Mouse (Mus musculus): ENCODE measurements at regions not wholly inside any gene's neighbourhood (a gene's known extent, or its start where the extent isn't known, plus 50 kb on each side); places are given as distances from the start of the nearest gene placed in this dataset.

DNA sequence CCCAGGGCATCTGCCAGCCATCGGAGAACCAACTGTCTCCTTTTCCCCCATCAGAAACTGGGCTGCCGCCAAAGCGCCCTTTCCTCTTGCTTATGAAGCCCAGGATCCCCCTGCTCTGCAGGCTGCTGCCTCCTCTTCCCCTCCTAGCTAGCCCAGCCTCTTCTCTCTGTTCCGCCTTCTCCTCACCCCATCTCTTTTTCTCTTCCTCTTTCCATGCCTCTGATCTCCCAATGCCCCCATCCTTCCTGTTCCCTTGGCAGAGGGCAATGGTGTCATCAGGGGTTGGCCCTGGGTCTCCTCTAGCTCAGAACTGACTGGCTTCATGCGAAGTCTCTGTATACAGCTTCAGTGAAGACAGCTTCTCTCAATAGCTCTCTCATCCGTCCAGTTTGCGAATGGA is 87.4 kb upstream of the Rbpj start:
- no peak for ATAC-seq (ENCODE audit: extremely low read depth, insufficient number of reproducible peaks, low FRiP score, poor library complexity, severe bottlenecking)

DNA sequence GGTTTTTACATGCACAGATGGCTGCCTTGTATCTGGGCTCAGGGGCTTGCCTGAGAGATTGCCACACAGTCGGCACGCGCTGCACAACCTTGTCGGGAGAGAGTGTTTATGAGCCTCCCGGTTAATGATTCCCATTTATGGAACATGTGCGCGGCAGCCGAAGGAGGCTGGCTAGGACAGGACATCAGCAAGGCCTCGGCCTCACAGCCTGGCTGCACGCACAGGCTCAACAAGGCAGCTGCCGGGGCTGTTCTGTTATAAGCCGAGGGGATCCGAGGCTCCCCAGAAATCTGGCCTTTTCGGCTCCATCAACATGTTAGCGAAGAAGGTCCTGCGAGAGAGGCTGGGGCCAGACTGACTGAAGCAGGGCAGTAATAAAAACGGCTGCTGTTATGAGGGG is 86.3 kb upstream of the Rbpj start:
- no peak for ATAC-seq (ENCODE audit: extremely low read depth, insufficient number of reproducible peaks, low FRiP score, poor library complexity, severe bottlenecking)

DNA sequence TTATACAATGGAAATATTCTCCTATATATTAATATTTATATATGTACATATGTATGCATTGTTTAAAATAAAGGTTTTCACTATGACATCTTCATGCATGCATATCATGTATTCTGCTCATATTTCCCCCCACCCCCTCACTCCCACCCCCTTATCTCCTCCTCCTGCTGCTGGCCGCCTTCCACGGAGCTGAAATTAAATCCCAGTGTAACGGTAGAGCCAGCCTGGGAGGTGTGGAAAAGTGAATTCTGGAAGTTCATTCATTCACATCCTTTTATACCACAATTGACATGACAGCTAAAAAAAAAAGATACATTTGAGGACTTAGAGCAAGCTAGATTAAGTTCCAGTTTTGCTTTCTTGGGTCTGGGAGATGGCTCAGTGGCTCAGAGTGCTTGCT is 85.7 kb upstream of the Rbpj start:
- no peak for ATAC-seq (ENCODE audit: extremely low read depth, insufficient number of reproducible peaks, low FRiP score, poor library complexity, severe bottlenecking)

DNA sequence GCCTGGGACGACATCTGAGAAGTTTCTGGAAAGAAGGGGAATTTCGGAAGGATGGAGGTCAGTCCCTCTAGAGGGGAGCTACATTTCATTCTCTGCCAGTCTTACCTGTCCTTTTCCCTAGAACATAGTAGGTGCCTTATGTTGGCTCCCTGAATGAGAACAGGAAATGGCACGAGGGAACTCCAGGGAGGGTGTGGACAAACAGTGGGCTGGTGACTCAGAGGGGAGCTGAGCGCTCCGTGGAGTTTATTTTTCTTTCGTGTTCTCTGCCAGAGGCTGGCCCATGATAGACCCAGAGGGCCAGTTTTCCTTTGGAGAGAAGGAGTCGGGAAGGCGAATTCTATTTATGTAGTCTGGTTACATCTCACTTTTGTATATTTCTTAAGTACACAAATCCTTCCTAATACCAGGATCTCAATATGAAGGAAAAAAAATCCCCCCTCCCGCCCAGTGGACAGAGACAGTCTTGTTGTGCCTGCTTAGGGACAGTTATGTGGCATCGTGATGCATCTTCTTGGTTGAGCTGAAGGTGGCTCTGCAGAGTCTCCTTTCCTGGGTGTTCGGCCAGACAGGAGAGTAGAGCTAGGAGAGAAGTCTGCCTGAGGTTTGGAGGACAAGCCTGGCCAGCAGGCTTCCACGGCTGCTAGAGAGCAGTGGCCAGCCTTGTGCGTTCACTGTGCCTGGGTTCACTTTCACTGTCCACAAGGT is 84.3 kb upstream of the Rbpj start:
- ATAC-seq (ENCODE audit: extremely low read depth, insufficient number of reproducible peaks, low FRiP score, poor library complexity, severe bottlenecking) = no peak

DNA sequence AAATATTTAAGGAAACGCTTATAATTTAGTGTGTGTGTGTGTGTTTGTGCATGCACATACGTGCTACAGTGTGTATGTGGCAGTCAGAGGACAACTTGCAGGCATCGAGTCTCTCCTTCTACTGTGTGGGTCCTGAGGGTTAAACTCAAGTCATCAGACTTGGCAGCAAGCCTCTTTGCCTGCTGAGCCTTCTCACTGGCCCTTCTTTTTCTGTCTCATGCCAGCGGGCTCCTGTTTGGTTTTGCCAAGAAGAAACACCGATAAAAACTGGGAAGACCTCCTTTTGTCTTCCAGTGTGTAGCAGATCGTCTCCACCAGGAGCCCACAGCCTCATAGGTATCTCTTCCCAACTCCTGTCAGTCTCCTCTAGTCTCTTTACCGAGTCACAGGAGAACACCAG is 81.9 kb upstream of the Rbpj start:
- ATAC-seq (ENCODE audit: extremely low read depth, insufficient number of reproducible peaks, low FRiP score, poor library complexity, severe bottlenecking) = no peak

DNA sequence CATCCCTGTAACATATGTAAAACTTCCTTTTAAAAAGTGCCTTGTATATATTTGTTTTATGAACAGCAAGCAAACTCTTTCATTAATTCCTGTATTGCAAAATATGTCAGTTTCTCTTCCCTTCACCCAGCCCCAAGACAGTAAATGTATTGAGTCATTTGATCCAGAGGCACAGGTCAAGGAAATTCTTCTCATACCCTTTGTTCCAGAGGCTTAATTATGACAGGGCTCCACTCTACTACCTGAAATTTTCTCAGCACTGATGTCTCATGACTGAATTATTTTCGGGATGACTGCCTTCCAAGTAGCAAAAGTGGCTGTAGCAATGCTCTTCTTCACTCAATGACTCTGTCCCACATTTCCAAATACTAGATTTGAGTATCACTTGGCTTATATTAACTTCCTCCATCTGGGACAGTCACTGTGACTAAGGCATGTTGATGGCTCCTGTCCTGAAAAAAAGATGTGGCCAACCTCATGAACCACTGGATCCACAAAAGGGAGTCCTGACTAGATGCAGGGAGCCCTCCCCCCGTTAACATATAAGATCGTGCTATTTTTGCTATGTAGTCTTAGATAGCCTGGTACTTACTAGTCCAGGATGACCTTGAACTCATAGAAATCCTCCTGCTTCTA is 80.3 kb upstream of the Rbpj start:
- ATAC-seq (ENCODE audit: extremely low read depth, insufficient number of reproducible peaks, low FRiP score, poor library complexity, severe bottlenecking) = no peak

DNA sequence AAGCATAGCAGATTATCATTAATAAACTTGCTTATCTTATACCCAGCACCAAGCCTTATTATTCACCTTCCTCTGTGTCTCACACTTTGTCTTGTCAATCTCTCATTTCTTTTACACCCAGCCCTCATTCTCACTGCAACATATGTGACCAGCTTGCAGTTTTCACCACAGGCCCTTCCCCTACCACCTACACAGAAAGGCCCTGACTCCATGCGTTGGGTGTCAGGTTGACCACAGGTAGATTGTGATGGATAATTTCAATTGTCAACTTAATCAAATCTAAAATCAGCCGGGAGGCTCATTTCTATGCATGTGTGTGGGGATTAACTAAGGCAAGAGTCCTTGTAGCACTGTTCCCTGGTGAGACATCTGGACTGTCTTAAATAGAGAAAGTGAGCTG is 72.4 kb upstream of the Rbpj start:
- ATAC-seq (ENCODE audit: extremely low read depth, insufficient number of reproducible peaks, low FRiP score, poor library complexity, severe bottlenecking) = no peak

DNA sequence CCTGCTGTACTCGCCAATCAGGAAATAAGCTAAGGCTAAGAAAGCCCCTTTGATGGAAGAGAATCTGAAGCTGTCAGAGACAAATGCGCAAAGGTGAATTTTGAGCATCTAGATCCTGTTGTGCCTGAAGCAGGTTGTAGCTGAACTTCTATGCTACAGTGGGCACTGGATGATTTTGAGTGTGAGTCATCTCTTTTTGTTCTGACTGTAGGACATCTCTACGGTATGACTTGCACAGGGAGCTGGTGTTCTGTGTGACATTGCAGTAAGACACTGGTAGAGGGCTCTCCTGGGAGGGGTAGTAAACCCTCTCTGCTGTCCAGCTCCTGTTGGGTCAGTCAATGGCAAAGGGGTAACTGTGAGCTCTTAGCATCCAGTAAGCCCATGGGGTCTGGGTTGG is 71.4 kb upstream of the Rbpj start:
- no peak for ATAC-seq (ENCODE audit: extremely low read depth, insufficient number of reproducible peaks, low FRiP score, poor library complexity, severe bottlenecking)

DNA sequence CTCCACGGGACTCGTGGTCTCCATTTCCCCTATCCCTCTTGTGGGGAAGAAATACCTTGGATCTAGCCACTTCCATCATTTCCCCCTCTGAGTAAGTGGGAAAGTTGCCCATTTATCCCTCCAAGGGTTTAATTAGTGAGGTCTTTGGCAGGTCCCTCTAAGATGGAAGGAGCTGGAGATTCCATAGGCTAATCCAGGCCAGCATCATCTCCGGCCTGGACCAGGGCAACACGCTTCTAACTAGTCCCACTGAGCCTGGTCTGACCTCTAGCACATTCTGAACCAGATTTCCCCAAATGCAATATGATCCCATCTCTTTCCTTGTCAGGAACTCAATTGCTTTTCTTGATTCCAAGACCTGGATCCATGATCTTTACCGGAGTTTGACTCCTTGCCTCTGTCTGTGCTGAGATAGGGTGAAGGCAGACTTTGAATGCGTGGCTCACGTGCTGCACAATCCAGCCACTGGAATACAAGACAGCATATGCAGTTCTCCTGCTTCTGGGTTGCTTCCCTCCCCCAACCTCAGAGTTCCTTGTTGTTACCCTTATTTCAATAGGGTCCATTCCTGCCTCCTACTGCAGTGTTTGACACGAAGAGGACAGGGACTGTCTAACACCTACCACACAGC is 67.4 kb upstream of the Rbpj start:
- no peak for ATAC-seq (ENCODE audit: extremely low read depth, insufficient number of reproducible peaks, low FRiP score, poor library complexity, severe bottlenecking)

DNA sequence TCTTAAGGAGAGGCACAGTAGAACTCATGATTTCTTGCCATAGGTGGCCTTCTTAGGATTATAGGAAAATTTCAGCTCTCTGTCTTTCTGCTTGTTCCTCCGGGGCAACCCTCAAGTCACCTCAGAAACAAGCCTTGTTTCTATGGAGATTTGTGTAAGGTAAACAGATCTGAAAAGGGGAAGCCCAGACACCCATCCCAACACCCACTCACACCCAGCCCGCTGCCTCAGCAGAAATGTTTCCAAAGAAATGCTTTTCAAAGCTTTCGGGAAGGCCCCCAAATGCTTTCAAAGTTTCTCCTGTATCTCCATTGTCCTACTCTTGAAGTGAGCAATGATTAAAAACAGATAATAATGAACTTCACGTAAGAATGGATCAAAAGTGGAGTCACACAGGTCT is 64.9 kb upstream of the Rbpj start:
- peak; percentile 72; the same call in 1 of the 2 replicates for ATAC-seq (ENCODE audit: extremely low read depth, insufficient number of reproducible peaks, low FRiP score, poor library complexity, severe bottlenecking)

DNA sequence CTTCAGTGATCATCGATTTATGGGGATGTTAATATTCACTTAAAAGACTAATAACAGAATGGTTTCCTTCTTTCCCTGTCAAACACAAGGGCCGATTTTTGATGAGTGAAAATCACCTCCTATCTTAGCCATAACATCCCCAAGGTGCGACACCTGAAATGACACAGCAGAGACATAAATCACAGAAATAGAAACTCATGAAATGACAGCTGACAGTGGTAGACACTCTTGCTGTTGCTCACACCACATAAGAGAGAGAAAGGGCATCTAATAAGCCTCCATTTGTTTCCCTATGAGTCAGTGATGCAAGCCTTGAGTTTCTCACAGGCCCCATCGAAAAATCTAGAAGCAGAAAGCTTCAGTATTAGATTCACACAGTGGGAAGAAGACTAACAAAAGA is 63.9 kb upstream of the Rbpj start:
- ATAC-seq (ENCODE audit: extremely low read depth, insufficient number of reproducible peaks, low FRiP score, poor library complexity, severe bottlenecking) = no peak

DNA sequence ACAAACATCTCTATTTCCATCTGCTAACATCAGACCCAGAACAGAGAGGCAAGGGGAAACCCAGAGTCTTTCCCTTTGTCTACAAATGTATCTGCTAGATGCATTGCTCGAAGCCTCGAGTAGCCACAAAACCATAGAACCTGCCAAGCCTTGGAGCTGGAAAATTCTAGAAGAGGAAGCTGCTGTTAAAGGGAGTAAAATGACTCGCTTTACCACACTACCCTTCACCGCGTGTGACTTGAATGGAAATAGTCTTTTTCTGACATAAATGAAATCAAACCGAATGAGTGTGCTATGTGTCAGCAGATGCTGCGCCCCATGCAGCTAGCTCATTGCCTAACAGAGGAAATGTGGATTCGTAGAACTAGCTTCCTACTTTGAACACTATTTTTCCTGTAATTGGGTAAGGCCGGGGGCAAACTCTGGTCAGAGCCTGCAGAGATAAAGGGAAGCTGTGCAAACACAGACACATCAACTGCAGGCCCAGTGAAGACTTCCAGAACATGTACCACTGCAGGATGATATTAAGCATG is 63.3 kb upstream of the Rbpj start:
- ATAC-seq (ENCODE audit: extremely low read depth, insufficient number of reproducible peaks, low FRiP score, poor library complexity, severe bottlenecking) = peak; percentile 47

DNA sequence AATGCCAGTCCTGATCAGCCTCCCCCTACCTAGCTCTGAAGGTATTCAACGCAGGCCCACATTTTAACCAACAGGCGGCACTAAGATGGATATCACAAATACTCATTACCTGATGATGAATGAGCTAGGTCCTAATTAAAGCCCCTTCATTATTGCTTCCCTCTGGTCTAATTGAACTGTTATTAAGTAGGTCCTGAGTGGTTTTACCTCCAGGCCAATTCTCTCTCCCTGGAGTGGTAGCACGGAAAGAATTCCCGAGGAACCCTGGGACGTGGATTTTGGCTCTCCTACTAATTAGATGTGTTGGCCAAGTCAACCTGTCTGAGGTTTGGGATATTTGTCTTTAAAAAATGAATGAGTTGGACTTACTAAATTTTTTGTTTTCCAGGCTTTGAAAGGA is 60.0 kb upstream of the Rbpj start:
- ATAC-seq (ENCODE audit: extremely low read depth, insufficient number of reproducible peaks, low FRiP score, poor library complexity, severe bottlenecking) = no peak

DNA sequence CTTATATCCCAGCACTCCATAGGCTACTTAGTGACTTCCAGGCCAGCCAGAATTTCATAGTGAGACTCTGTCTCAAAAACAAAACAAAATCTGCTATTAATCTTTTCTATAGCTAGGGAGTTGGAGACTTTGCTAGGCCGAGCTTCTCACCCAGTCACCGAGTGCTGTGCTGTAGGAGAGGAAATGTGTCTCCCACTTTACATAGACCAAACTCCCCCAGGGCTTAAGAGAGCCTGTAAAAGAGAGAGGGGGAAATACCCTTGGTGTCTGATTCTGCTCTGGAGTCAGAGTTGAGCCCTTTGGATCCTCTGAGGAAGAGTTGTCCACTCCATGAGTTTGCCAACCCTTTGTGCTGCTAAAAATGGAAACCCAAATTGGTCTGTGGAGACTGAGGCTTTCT is 58.3 kb upstream of the Rbpj start:
- ATAC-seq (ENCODE audit: extremely low read depth, insufficient number of reproducible peaks, low FRiP score, poor library complexity, severe bottlenecking) = no peak

DNA sequence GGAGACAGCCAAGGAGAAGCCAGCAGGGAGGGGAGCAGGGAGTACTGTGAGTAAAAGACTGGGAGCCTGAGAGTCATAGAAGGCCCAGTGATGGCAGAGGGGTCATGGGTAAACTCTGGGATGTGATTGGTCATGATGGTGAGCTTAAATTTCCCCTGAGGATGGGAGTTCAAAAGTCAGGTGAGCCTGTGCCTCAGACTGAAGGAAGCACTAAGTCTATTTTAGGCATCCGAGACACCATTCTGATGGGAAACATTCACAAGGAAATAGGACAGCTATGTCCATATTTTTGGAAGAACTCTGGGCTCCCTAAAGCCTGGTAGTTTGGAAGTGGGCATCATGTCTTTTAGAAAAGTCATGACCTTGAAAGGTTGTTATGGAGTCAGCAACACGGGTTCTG is 57.7 kb upstream of the Rbpj start:
- no peak for ATAC-seq (ENCODE audit: extremely low read depth, insufficient number of reproducible peaks, low FRiP score, poor library complexity, severe bottlenecking)

DNA sequence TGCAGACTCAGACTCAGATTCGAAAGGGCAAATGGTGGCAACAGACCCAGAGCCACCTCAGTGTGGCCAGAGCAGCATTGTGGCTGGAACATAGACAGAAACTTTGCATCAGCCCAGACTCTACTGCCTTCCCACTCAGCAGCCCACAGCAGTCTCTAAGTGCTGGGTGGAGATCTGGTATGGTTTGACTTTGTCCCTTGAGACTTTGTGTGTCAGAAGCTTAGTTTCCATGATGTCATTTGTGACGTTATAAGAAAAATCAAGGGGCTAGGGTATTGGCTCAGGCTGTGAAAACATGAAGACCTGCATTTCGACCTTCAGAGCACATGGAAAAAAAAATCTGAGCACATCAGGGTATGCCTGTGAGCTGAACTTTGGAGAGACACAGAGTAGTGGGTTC is 56.2 kb upstream of the Rbpj start:
- no peak for ATAC-seq (ENCODE audit: extremely low read depth, insufficient number of reproducible peaks, low FRiP score, poor library complexity, severe bottlenecking)

DNA sequence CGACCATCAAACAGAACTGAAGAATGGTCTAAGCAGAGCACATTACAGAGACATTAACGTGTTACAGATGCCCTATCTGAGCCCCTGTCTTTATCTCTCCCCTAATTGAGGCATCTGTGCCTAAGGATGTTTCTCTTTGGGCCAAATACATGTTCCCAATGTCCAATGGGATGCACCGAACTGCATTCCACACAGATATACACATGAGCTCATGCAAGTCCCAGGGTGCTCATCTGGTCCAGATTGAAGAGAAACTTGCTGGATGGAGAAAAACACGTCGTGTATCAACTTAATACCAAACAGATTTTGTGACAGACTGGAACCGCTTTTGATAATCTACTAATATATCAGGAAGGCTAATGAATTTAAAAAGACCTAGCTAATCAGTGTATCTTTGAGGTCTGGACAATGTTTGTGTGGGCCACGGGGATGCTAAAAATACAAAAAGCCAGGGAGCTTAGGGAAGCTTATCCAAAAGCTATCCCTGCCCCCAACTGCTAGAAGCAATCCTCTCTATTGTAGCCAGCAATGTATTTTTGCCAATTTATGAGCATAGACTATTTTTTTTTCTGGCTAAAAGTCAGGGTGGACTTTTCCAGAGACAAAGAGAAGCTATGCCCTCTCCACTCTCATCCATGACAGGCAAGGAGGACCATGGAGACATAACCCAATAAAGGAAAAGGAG is 53.4 kb upstream of the Rbpj start:
- ATAC-seq (ENCODE audit: extremely low read depth, insufficient number of reproducible peaks, low FRiP score, poor library complexity, severe bottlenecking) = no peak

DNA sequence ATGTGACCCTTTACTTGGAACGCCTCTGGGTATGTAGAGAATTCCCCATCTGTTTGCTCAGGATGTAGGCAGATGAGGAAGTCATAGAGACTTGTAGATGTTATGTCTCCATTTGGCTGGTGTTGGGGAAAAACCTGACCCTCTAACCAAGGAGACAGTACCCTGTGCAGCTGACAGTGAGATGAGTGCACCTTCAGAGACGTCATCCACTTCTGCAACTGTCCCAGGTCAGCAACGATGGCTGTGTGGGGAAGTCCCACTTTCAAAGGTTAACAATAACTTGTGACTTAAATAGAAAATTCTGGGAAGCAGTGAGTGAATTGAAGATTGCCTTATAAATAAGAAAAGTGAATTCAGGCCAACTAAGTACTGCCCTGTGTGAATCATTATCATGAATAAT is 52.3 kb upstream of the Rbpj start:
- ATAC-seq (ENCODE audit: extremely low read depth, insufficient number of reproducible peaks, low FRiP score, poor library complexity, severe bottlenecking) = no peak

DNA sequence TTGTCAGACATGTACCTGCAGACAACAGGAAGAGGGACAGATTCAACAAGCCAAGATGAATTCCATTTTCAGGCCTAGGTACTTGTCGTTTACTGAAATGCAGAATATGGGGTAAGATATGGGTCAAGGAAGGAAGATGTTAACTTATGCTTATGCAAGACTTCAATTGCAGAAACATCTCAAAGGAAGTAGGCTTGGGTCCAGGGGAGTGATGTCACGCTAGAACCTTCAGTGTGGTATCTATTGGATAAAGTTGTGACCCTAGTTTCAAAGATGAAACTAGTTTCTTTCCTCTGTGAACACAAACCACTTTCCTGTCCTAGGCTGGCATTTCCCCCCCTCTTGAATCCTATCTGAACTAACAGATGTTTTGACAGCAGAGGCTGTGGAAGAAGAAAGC is 50.5 kb upstream of the Rbpj start:
- ATAC-seq (ENCODE audit: extremely low read depth, insufficient number of reproducible peaks, low FRiP score, poor library complexity, severe bottlenecking) = peak; percentile 44; the same call in 1 of the 2 replicates
